Mouse (Mus musculus): Measurements from ENCODE around the gene Spata21. TPM values are rescaled to one million over a fixed set of nuclear protein-coding genes. Genes with fewer than 3 reads are reported as not detected.

Gene Spata21
- polyA plus RNA-seq (2016; fragmentation: Nextera tagmentation; extraction: Ambion mirVana), result 0.25 TPM in 1 of 2 replicates, not detected in the other

- Histone ChIP-seq H3K4me3 (no peak within 1 kb of the TSS), H3K36me3 (no peaks in the 10 kb centered on the region), H3K9ac (no peak within 1 kb of the TSS), H3K4me1 (no peaks in the 10 kb centered on the region), H3K27me3 (replicated peaks) (no peaks in the 10 kb centered on the region), H3K4me2 (replicated peaks) (no peak within 1 kb of the TSS), H3K9me3 (no peaks in the 10 kb centered on the region), H3K27ac (no peak within 1 kb of the TSS)
- 78% methylated on average over 6 of the region's 6 CpGs for WGBS
- no peak for ATAC-seq (ENCODE audit: low FRiP score, low read depth)
Observed at GRCm38 (mm10) chr4:141088033-141088432, at the start of gene Spata21. Gene Spata21, plus strand, starts transcription at chr4:141088333.

- H3K27ac ChIP-seq, result no peak overlapping the region
- 50% methylated on average over 12 of the region's 12 CpGs for WGBS
- H3K4me3 ChIP-seq, result no peak overlapping the region
- no peak overlapping the region for H3K4me2 ChIP-seq (replicated peaks)
- no peak for ATAC-seq (ENCODE audit: low FRiP score, low read depth)
- H3K9me3 ChIP-seq, result no peaks in the 10 kb centered on the region
- H3K9ac ChIP-seq, result no peak overlapping the region
- H3K4me1 ChIP-seq, result peaks cover 5% of the 10 kb centered on the region; the same call in 1 of the 2 replicates
- no peaks in the 10 kb centered on the region for H3K27me3 ChIP-seq (replicated peaks)
- H3K36me3 ChIP-seq, result peaks cover 50% of the 10 kb centered on the region
Observed at GRCm38 (mm10) chr4:141041117-141041516, 47.0 kb upstream of the Spata21 start.

GRCm38 (mm10) chr4:141044816-141045215 lies 43.3 kb upstream of the Spata21 start:
- H3K4me3 ChIP-seq, result no peak overlapping the region
- H3K4me2 ChIP-seq (replicated peaks), result no peak overlapping the region
- no peaks in the 10 kb centered on the region for H3K27me3 ChIP-seq (replicated peaks)
- no peak overlapping the region for H3K27ac ChIP-seq
- no peak overlapping the region for H3K9ac ChIP-seq
- H3K9me3 ChIP-seq, result no peaks in the 10 kb centered on the region
- 21% methylated on average over 8 of the region's 8 CpGs for WGBS
- ATAC-seq (ENCODE audit: low FRiP score, low read depth), result no peak
- peaks cover 37% of the 10 kb centered on the region for H3K36me3 ChIP-seq
- H3K4me1 ChIP-seq, result peaks cover 27% of the 10 kb centered on the region

- H3K4me3 ChIP-seq, result no peak overlapping the region
- no peaks in the 10 kb centered on the region for H3K9me3 ChIP-seq
- peak overlapping the region; percentile 46 for H3K4me2 ChIP-seq (replicated peaks)
- peak; percentile 21 for ATAC-seq (ENCODE audit: low FRiP score, low read depth)
- 0 out of 2 replicates have a peak overlapping the region, but pooled peaks have one; percentile 44 for H3K9ac ChIP-seq
- peaks cover 16% of the 10 kb centered on the region for H3K36me3 ChIP-seq
- H3K27me3 ChIP-seq (replicated peaks), result no peaks in the 10 kb centered on the region
- H3K27ac ChIP-seq, result peak overlapping the region; percentile 88
- 34% methylated on average over 17 of the region's 17 CpGs for WGBS
- H3K4me1 ChIP-seq, result peaks cover 46% of the 10 kb centered on the region
Observed at GRCm38 (mm10) chr4:141048810-141049475, 39.2 kb upstream of the Spata21 start.

- H3K9me3 ChIP-seq, result no peaks in the 10 kb centered on the region
- no peak overlapping the region for H3K4me3 ChIP-seq
- H3K9ac ChIP-seq, result no peak overlapping the region
- H3K27me3 ChIP-seq (replicated peaks), result no peaks in the 10 kb centered on the region
- WGBS, result 16% methylated on average over 4 of the region's 4 CpGs
- ATAC-seq (ENCODE audit: low FRiP score, low read depth), result peak; percentile 63
- peaks cover 49% of the 10 kb centered on the region for H3K4me1 ChIP-seq
- H3K27ac ChIP-seq, result peak overlapping the region; percentile 88
- peak overlapping the region; percentile 46 for H3K4me2 ChIP-seq (replicated peaks)
- peaks cover 16% of the 10 kb centered on the region for H3K36me3 ChIP-seq
Observed at GRCm38 (mm10) chr4:141049476-141049835, 38.7 kb upstream of the Spata21 start.

GRCm38 (mm10) chr4:141052442-141052841 lies 35.7 kb upstream of the Spata21 start:
- H3K9me3 ChIP-seq, result no peaks in the 10 kb centered on the region
- no peak overlapping the region for H3K9ac ChIP-seq
- H3K4me3 ChIP-seq, result no peak overlapping the region
- no peak overlapping the region for H3K4me2 ChIP-seq (replicated peaks)
- no peaks in the 10 kb centered on the region for H3K27me3 ChIP-seq (replicated peaks)
- no peak for ATAC-seq (ENCODE audit: low FRiP score, low read depth)
- no peak overlapping the region for H3K27ac ChIP-seq
- WGBS, result 92% methylated on average over 12 of the region's 12 CpGs
- H3K4me1 ChIP-seq, result peaks cover 44% of the 10 kb centered on the region
- H3K36me3 ChIP-seq, result peaks cover 23% of the 10 kb centered on the region

GRCm38 (mm10) chr4:141053138-141053537 lies 35.0 kb upstream of the Spata21 start:
- Histone ChIP-seq H3K4me1 (peaks cover 38% of the 10 kb centered on the region), H3K9me3 (no peaks in the 10 kb centered on the region), H3K4me2 (replicated peaks) (0 out of 2 replicates have a peak overlapping the region, but pooled peaks have one; percentile 23), H3K27me3 (replicated peaks) (no peaks in the 10 kb centered on the region), H3K9ac (no peak overlapping the region), H3K36me3 (peaks cover 27% of the 10 kb centered on the region), H3K4me3 (no peak overlapping the region), H3K27ac (no peak overlapping the region)
- ATAC-seq (ENCODE audit: low FRiP score, low read depth), result no peak
- 58% methylated on average over 8 of the region's 8 CpGs for WGBS

- Histone ChIP-seq H3K36me3 (peaks cover 27% of the 10 kb centered on the region), H3K4me1 (peaks cover 33% of the 10 kb centered on the region), H3K9me3 (no peaks in the 10 kb centered on the region), H3K4me3 (no peak overlapping the region), H3K27me3 (replicated peaks) (no peaks in the 10 kb centered on the region), H3K4me2 (replicated peaks) (peak overlapping the region; percentile 23), H3K9ac (no peak overlapping the region), H3K27ac (no peak overlapping the region)
- 33% methylated on average over 17 of the region's 17 CpGs for WGBS
- ATAC-seq (ENCODE audit: low FRiP score, low read depth), result peak; percentile 19
Observed at GRCm38 (mm10) chr4:141053568-141054161, 34.5 kb upstream of the Spata21 start.

- WGBS, result 94% methylated on average over 10 of the region's 10 CpGs
- H3K4me1 ChIP-seq, result peaks cover 32% of the 10 kb centered on the region
- no peak overlapping the region for H3K9ac ChIP-seq
- no peaks in the 10 kb centered on the region for H3K9me3 ChIP-seq
- H3K4me3 ChIP-seq, result no peak overlapping the region
- ATAC-seq (ENCODE audit: low FRiP score, low read depth), result no peak
- H3K4me2 ChIP-seq (replicated peaks), result no peak overlapping the region
- peaks cover 27% of the 10 kb centered on the region for H3K36me3 ChIP-seq
- H3K27me3 ChIP-seq (replicated peaks), result no peaks in the 10 kb centered on the region
- H3K27ac ChIP-seq, result no peak overlapping the region
Observed at GRCm38 (mm10) chr4:141056970-141057369, 31.2 kb upstream of the Spata21 start.

GRCm38 (mm10) chr4:141058835-141059234 lies 29.3 kb upstream of the Spata21 start:
- peaks cover 25% of the 10 kb centered on the region for H3K36me3 ChIP-seq
- 81% methylated on average over 9 of the region's 9 CpGs for WGBS
- no peak overlapping the region for H3K27ac ChIP-seq
- H3K4me1 ChIP-seq, result peaks cover 22% of the 10 kb centered on the region
- no peak for ATAC-seq (ENCODE audit: low FRiP score, low read depth)
- peak overlapping the region; percentile 85 for H3K4me2 ChIP-seq (replicated peaks)
- H3K9ac ChIP-seq, result 0 out of 2 replicates have a peak overlapping the region, but pooled peaks have one; percentile 30
- H3K4me3 ChIP-seq, result no peak overlapping the region
- H3K9me3 ChIP-seq, result no peaks in the 10 kb centered on the region
- no peaks in the 10 kb centered on the region for H3K27me3 ChIP-seq (replicated peaks)

GRCm38 (mm10) chr4:141059616-141060425 lies 28.3 kb upstream of the Spata21 start:
- peak; percentile 60; the same call in 1 of the 2 replicates for ATAC-seq (ENCODE audit: low FRiP score, low read depth)
- Histone ChIP-seq H3K9me3 (no peaks in the 10 kb centered on the region), H3K9ac (peak overlapping the region; percentile 79), H3K27ac (peak overlapping the region; percentile 83), H3K27me3 (replicated peaks) (no peaks in the 10 kb centered on the region), H3K4me2 (replicated peaks) (peak overlapping the region; percentile 85), H3K36me3 (peaks cover 24% of the 10 kb centered on the region), H3K4me1 (peaks cover 18% of the 10 kb centered on the region), H3K4me3 (peak overlapping the region; percentile 63)
- WGBS, result 1% methylated on average over 32 of the region's 32 CpGs

Data from neural tube, embryonic 12.5 days (tissue).